Mouse (Mus musculus): Measurements from ENCODE around the gene Ski.

Ski gene

DNA sequence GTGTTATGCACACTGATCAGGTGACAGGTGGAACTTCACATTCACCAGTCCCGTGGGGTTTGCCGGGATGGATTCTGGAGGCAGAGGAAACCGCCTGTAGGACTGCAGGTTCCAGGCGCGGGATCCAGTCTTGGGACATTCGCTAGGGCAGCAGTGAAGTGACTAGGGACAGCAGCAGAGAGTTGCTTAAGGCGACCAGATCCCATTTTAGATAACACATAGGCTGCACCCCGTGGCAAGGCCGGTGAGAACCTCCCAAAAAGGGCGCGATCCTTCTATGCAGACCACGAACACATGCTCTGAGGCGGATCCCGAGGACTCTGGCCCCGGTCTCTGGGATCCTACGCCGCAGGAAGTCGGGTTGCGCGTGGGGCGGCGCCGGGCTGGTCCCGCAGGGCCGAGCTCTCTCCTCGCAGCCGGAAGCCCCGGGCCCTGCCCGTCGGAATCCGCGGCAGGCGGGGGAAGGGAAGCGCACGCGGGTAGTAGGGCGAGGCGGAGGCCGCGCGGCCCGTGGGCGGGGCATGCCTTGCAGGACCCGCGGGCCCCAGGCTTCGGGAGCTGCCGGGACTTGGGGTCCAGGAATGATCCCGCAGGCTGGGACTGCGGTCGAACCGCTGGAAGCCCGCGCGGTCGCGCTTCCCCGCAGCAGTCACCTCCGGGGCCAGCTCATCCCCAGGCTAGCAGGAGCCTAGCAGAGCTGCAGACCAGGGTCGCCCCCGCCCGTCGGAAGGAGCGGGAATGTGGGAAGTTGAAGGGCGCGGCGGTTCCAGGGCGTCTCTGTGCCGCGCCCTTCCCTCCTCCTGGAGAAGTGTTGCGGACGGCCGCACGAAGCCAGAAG, 71.9 kb downstream of the Ski start:
- in situ Hi-C loops (cut with MseI, MboI), result no loop called here

DNA sequence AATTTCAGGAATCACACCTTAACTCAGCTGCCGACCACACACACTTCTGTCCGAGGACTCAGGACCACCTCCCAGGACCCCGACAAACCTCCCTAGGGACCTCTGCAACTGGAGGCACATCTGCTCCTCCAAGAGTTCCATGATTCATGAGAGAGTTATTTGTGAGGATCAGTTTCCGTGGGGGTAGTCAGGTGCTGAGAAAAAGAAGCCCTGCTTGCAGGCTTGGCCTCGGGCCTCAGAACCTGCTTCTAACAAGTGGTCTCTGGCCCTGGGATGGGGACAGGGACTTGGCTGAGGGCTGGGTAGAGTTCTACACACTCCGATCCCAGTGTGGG, 72.5 kb downstream of the Ski start:
- in situ Hi-C loops (cut with MseI, MboI), result no loop called here

DNA sequence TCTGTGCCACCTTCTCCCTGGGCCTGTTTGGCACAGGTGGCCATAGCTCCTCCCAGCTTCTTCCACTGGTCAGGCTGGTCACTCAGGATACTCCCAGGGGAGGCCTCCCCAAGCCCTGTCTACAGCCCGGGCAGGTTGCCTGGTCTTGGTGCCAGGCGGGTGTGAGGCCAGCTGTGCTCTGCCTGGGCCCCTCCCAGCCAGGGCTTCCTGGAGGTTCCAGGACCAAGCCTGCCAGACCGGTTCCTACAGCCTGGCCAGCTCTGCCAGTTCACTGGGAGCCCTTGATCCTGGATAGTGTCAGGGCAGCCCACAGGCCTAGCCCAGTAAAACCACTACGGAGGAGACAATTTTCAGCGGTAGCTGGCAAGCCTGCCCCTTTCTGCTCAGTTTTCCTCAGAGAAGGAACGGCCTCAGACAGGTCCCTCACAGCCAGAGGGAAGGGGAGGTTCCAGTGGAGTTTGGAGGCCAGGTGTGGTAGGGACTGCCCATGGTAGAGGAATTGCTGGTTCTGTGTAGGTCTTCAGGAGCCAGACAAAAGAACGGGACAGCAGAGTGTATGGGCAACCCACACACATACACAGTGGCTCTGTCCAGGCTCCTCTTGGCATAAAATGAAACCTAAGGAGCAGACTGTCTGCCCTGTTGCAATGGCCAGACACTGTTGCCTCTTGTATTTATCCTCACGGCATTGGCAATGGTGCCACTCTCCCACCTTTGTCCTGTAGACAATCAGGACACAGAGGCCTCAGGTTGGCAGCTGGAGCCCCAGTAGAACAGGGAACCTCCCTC, 73.3 kb downstream of the Ski start:
- in situ Hi-C loops (cut with MseI, MboI), result no loop called here

DNA sequence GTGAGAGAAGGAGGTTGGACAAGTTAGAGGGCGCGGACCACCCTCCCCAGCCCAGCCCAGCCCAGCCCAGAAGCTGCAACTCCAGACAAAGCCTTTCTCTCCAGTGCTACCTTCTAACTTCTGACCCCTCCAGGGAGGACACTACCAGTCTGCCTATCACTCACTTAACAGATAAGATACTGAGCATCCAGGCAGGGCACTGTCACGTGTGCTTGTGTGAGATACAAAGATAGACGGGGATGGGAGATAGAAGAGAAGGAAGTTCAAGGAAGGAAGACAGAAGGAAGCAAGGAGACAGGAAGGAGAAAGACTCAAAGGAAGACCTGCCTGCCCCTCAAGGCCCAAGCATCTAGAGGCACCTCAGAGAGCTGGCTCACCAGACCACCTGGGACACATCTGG, 73.9 kb downstream of the Ski start:
- in situ Hi-C loops (cut with MseI, MboI), result no loop called here

DNA sequence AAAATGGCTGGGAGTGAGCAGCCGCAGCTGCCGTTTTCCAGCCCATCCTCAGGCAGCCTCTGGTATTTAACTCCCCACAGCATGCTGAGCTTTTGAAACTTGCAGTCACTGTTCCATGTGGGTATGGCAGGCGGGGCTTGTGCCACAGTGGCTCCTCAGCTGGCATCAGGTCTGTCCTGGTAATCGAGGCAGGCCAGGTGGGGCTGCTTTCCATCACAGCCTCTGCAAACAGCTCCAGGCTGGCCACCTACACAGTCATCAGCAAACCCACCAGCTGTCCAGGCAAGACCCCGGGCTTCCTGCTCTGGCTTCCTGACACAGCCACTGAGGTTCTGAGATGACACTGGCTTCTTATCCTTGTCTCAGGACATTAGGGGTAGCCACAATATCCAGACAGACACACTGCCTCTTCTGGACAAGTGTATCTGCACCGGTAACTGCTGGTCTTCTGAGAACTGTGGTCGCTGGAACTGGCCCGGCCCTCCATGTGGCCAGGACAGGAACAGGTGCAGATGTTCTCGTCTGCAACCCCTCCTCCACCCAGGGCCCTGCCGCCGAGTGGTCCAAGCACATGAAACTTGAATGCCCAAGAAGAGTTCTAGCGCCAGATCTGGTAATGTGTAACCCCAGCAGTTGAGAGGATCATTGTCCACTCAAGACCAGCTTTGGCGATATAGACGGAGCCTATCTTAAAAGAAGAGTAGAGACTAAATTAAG, 76.1 kb downstream of the Ski start:
- in situ Hi-C loops (cut with MseI, MboI), result no loop called here

DNA sequence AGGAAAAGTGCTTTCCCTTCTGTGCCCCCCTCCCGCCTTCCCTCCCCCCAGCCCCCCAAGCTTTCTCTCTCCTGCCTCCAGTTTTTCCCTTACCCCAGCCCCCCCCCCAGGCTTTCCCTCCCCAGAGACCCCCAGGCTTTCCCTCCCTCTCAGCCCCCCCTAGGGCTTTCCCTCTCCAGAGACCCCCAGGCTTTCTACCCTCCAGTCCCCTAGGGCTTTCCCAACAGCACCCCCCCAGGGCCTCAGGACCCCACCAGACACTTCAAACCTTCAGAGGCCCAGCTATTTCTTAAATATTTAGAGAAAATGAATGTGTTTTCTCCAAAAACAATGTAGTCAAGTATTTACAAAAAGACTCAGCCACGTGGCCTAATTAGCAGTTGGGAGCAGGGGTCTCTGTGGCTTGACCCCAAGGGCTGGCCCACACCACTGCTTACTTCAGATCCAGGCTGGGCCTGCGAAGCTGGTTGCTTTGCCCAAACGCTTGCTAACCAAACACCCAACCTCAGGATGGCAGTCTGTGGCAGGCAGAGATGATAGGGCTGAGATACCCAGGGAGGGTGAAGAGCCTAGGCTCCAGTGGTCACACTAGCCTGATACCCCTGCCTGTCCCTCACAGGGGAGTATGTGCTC, 77.7 kb downstream of the Ski start:
- in situ Hi-C loops (cut with MseI, MboI), result no loop called here

DNA sequence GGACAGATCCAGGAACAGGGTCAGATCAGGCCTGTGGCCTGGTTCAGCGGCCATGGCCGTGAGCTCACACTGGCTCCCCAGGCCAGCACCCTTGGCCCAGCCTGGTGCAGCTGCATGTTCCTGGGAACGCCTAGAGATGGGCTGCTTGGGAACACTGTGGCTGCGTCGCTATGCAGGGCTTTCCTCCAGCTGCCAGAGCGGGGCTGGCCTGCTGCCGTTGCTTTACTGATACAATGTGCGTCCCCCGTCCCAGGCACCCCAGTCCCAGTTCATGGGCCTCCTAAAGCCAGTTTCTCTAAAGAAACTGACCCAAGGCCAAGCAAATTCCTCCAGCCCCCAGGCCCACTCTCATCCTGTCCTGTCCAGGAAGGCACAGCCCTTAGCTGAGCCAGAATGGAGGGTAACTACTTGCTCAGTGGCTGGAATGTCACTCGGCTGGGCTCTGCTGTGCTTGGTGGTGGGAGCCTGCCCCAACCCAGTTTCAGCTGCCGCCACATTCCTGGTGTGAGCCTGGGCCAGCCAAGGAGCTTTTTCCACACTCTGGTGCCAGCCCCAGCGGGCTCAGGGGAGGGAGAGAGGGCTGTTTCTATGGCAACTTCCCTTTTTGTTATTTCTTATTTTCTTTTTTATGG, 78.4 kb downstream of the Ski start:
- in situ Hi-C loops (cut with MseI, MboI), result no loop called here

DNA sequence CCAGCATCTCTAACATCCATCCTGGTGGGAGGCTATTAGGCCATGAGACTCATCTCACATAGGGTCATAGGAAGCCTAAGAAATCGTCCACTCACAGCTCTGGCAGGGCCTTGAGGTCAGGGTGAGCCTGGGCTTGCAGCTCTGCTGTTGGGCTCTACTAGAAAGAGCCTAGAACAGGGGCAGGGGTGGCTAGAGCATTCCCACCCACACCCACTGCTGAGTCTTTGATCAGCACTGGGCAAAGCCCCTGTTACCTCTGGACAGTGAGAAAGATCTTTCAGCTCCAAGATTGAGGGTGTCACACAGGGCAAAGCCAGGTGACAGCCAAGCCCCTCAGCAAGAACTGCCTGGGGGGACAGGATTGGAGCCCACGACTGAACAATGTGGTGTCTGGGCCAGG, 79.0 kb downstream of the Ski start:
- in situ Hi-C loops (cut with MseI, MboI), result no loop called here

DNA sequence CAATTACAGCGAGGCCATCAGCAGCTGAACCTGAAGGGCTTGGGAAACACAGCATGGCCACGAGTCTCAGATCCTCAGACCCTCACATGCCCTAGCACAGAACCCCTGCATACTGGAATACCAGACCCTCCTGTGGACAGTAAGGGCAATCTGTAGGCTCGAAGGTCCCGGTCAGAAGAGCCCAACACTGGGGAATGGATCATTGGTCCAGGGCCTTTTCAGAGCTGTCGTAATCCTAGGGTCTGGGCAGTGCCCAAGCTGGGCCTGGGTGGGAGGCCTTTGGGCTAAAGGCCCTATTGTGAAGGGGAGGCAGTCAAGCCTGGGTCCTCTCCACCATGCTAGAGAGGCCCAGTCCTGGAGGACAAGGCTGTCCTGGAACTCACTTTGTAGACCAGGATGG, 79.6 kb downstream of the Ski start:
- in situ Hi-C loops (cut with MseI, MboI), result no loop called here

DNA sequence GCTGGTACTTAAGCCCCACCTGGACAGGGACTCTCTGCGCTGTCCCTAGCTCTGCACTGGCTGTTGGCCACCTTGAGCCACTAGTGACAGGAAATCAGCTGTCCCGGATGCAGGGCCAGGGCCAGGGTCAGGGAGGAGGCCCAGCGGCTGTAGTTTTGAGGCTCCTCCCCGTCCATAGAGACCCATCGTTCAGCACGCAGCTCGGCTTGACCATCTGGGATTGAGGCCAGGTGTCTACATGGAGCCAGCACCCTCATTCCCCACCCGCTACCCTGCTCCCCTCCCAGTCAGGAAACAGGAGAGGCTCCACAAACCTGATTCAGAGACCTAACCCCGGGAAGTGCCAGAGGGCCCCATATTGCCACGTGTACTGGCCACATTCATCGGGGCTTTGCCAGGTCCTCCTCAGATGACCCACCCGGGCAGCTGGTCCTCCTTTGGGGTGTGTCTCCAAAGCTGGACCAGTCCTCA, 81.6 kb downstream of the Ski start:
- in situ Hi-C loops (cut with MseI, MboI), result no loop called here

DNA sequence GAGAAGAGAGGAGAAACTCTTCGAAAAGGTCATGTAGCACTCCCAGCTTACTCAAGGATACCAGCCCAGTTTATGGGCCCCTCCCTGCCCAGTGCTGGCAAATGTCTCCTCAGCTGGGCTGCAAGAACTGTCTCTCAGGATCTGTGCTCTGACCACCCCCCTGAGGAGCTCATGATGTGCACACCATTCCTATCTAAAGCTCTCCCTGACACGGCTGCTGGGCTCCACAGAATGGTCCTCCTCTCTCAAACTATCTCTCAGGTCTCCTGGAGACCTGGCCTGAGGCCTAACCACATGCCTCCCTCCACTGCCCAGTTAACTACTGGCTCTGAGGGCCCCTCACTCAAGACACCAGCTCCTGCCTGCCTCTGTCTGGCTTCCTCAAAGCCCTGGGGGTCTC, 82.2 kb downstream of the Ski start:
- in situ Hi-C loops (cut with MseI, MboI), result no loop called here

DNA sequence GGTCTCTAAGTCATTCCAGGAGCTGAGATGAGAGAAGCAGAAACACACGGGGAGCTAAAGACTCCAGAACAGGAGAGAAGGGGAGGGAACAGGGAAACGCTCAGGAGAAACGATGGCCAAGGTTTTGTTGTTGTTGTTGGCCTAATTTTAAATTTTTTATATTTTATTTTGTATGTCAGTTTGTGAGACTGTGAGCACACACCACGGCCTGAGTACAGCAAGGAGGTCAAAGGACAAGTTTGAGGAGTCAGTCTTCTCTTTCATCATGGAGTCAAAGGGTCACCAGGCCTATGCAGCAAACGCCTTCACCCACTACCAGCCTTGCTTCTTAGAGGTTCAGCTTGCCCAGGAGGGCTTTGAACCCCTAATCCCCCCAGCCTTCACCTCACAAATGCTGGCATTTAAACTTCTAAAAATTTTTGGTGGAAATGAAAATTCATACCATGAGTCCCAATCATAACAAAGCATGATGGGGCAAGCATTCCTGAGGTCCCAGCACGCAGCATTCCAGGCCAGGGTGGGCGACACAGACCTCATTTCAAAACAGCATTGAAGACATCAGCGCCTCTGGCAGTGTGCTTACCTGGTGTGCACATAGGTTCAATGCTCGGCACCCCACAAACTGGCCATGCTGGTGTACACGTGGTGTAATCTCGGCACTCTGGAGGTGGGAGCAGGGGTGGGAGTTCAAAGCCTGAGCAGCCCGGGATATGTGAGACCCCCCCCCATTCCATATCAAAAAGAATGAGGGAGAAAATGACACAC, 82.9 kb downstream of the Ski start:
- in situ Hi-C loops (cut with MseI, MboI), result no loop called here

DNA sequence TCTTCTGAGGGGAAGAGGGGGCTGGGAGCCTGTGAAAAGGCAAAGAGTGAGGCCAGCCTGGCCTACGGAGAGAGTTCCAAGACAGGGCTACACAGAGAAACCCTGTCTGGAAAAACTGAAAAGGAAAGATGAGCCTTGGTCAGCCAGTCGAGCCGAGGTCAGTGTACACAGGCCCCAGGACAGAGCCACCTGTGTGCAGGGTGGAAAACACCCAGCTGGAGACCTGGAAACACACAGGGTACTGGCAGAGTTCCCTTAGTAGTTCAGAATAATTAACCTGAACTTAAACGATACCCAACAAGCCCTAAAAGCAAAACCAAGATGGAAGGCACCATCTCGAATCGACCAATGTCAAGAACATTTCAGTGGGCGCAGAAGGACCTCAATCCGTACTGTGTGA, 83.9 kb downstream of the Ski start:
- in situ Hi-C loops (cut with MseI, MboI), result no loop called here

DNA sequence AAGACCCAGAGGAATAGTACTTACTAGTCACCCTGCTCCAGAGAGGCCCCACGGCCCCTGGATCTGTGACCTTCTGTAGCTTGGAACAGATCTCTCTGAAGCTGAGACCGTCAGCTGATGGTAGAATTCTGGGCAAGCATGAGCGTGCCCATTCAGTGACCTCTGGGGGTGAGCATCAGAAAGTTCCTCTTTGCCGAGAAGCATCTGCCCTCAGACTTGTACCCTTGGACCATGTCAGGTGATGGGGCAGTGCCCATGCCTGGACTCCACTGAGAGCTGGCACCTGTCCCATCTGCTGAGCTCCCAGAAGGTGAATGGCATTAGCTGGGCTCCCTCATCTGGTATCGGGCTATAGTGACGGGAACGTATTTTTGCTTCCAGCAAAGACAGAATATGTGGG, 84.5 kb downstream of the Ski start:
- in situ Hi-C loops (cut with MseI, MboI), result no loop called here

DNA sequence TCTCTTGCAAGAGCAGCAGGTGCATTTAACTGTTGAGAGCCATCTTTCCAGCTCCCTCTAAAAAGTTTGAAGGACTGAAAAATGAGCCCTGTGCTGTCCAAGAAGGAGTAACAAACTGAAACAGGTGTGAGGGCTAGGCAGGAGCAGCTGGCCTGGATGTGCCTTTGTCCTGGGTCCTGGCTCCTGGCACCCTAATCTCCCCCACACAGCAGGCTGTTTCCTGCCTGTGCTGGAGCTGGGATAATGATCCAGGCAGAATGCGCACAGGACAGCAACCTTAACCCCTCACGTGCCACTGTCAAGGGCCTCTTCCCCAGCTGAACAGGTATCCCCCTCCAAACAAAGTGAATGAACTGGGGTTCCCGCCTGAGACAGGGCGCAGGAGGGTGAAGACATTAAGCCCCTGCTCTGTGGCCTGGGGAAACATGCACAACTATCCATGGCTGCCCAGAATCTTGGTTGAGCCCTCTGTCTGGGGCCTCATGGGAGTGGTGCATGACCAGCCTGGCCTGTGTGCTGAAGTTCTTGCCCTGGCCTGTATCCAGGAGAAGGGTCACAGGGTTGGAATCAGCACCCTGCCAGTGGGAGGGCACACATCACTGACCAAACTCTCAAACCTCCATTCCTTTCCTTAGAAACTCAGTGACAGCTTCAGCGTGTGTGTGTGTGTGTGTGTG, 86.3 kb downstream of the Ski start:
- in situ Hi-C loops (cut with MseI, MboI), result no loop called here

DNA sequence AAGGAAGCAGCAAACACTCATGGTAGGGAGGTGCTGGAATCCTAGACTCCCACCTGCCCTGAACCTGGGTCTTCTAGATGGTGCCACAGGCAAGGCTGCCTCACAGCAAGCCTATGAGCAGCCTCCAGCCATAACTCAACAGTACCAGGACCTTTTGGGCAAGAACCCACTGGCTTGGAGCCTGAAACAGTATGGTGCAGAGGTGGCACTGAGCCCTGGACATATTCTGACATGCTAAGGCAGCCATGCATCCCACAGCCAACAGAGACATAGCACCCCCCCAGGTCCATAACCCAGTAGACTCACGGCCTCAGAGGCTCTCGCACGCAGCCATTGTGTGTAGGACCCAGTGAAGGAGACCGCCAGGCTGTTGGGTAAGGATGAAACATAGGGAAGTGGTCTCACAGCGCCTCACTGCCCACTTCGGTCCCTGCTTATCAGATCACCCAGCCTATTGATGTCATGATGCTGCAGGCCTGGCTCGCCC, 87.7 kb downstream of the Ski start:
- in situ Hi-C loops (cut with MseI, MboI), result no loop called here

DNA sequence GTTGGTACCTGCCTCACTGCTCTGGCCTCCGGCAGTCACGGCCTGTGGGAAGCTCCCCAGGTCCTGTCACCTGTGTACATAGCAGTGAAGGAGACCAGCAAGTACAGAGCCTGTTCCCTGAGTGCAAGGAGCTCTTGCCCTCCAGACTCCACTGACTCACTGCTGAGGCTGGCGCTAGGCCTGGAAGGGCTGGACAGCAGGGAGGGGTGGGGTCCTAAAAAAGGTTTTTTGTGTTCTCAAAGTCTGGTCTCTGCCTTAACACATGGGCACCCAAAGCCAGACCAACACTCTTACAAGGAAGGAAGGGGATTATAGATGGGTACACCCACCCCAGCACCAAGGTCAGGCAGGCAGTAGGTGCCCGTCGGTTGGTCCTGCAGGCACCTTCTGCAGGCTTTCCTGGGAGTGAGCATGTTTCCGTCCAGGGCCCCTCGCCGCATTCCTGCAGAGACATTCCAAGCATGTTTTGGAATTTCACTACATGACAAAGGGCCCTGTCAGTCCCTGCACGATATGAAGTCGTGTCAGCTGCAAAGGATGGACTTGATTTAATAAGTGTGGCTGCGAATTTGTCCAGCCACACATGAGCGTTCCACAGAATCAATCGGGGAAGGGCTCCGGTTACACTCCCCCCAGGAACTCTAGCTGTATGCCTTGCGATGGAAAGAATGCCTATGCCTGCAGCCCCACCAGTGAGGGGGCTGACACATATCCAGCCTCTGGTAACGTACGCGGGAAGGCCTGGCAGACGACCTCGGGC, 88.6 kb downstream of the Ski start:
- in situ Hi-C loops (cut with MseI, MboI), result no loop called here

DNA sequence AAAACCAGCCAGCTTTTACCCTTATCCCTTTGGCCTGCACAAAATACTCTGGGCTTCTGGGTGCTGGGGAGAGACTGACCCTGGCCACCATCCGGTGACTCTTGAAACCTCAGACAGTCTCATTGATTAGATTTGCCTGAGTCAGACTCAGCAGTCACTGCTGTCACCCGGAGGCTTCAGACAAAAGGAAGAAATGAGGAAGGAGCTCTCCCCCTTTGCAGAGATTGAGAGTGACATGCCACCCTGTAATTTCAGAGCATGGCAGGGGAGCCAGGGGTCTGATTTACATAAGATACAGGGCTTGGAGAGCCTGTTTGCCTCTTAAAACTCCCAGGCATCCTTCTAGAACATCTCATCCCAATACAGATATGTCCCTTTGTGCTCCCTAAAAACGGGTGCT, 89.2 kb downstream of the Ski start:
- in situ Hi-C loops (cut with MseI, MboI), result no loop called here

DNA sequence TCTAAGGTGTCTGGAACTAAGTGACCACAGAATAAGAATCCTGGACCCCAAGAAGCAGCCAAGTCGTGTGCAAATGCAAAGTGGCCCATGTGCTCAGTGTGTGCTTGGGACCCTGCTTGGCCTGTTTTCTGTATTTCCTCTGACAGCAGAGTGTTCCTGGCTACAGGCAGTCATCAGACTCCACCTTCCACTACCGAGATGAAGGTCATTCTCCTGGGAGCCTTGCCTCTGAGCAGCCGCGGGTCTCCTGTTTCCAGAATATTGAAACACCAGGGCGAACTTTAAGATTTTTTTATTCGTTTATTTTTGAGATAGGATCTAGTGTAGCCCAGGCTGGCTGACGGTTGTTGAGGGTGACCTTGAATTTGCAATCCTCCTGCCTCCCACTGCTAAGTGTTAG, 91.8 kb downstream of the Ski start:
- in situ Hi-C loops (cut with MseI, MboI), result no loop called here

All from mouse trophoblast stem cell (cell line).